Mouse (Mus musculus) thymus, adult 2 months (tissue): ENCODE data around the gene Rchy1.

Experiments used
- CTCF ChIP-seq: fragments of 200-500 bp; IDR thresholded peaks from 2 replicates; pipeline ENCODE4 v1.5.1; 2012; ENCODE audit warnings: mild to moderate bottlenecking, control low read depth, low read length, moderate library complexity, borderline replicate concordance; ENCODE audit not compliant: control insufficient read depth, poor library complexity, insufficient read depth; ENCODE audit errors: extremely low read depth
- POLR2A ChIP-seq: fragments of 200-500 bp; IDR thresholded peaks from 2 replicates; pipeline ENCODE4 v1.6.1; 2012; ENCODE audit warnings: mild to moderate bottlenecking, low read length, control low read depth, moderate library complexity; ENCODE audit not compliant: control insufficient read depth, poor library complexity, insufficient read depth; ENCODE audit errors: extremely low read depth

- TF ChIP-seq CTCF (no peak), POLR2A (no peak)
Observed at GRCm38 (mm10) chr5:91987236-91987635, 24.4 kb upstream of the Rchy1 start, which contains the start of gene Odaph.
